Mouse (Mus musculus) kidney, adult 2 months (tissue): Measurements from ENCODE around the gene Sema3a. TPM values are rescaled to one million over a fixed set of nuclear protein-coding genes. Genes with fewer than 3 reads are reported as not detected.
A peak's percentile ranks its signal among the peaks of the same experiment; 100 is the strongest.

Experiments
- DNase-seq: peaks from one replicate; pipeline ENCODE4 v3.0.0; 2021
- H3K27ac ChIP-seq: fragments of 200-500 bp; 2 replicates; pipeline ENCODE4 v1.5.1; 2012; ENCODE audit warnings: low read depth, low read length, control low read depth, inconsistent platforms; ENCODE audit not compliant: insufficient read depth
- H3K27me3 ChIP-seq: fragments of 200-500 bp; replicated peaks from 2 replicates; pipeline ENCODE4 v1.6.1; 2012; ENCODE audit warnings: mild to moderate bottlenecking, moderate library complexity, low read length, inconsistent platforms; ENCODE audit not compliant: control insufficient read depth, insufficient read depth
- H3K36me3 ChIP-seq: fragments of 200-500 bp; 2 replicates; pipeline ENCODE4 v1.6.1; 2012; ENCODE audit warnings: mild to moderate bottlenecking, moderate library complexity, low read length, inconsistent platforms; ENCODE audit not compliant: control insufficient read depth, insufficient read depth
- H3K4me1 ChIP-seq: fragments of 200-500 bp; 2 replicates; pipeline ENCODE4 v1.6.1; 2011; ENCODE audit warnings: low read length; ENCODE audit not compliant: control insufficient read depth, insufficient read depth
- H3K4me3 ChIP-seq: fragments of 200-500 bp; 2 replicates; pipeline ENCODE4 v1.5.1; 2011; ENCODE audit warnings: mild to moderate bottlenecking, low read depth, low read length, control low read depth; ENCODE audit not compliant: insufficient read depth
- CTCF ChIP-seq: fragments of 200-500 bp; conservative IDR thresholded peaks from 2 replicates; pipeline ENCODE4 v1.5.1; 2011; ENCODE audit warnings: low read depth, mild to moderate bottlenecking, control low read depth, low read length, moderate library complexity, mixed read lengths; ENCODE audit not compliant: insufficient read depth, insufficient read length
- POLR2A ChIP-seq: fragments of 200-500 bp; IDR thresholded peaks from one replicate; pipeline ENCODE4 v1.6.1; 2011; ENCODE audit warnings: low read depth, low read length, control low read depth
- WGBS: fragments of 180-500 bp; shearing (Covaris S2); methylation state at CpG from one replicate; pipeline ENCODE4 v1.1.7; 2018; 5-methylcytosine and 5-hydroxymethylcytosine counted together
- polyA plus RNA-seq: library from polyadenylated mRNA; depleted of rRNA; stranded (reverse); fragments of >200 nt; gene quantifications from 2 replicates; pipeline ENCODE4 v1.2.3, GENCODE M21; 2012

Gene Sema3a
- polyA plus RNA-seq, 1 experiment: 0.61 TPM

- Histone ChIP-seq H3K4me3 (no peak overlapping the region), H3K36me3 (no peaks in the 10 kb centered on the region), H3K27me3 (no peaks in the 10 kb centered on the region), H3K27ac (no peak overlapping the region), H3K4me1 (no peaks in the 10 kb centered on the region)
- no peak for DNase-seq
- 79% methylated on average over 5 of the region's 5 CpGs for WGBS
- TF ChIP-seq POLR2A (no peak), CTCF (no peak)
These were observed 296.2 kb downstream of the Sema3a start for GRCm38 (mm10) chr5:13421276-13421925.

- H3K4me1 ChIP-seq: no peaks in the 10 kb centered on the region
- 47% methylated on average over 1 of the region's 1 CpGs for WGBS
- no peak for DNase-seq
- H3K27me3 ChIP-seq: no peaks in the 10 kb centered on the region
- H3K36me3 ChIP-seq: no peaks in the 10 kb centered on the region
- no peak overlapping the region for H3K4me3 ChIP-seq
- no peak for TF ChIP-seq CTCF
- no peak for TF ChIP-seq POLR2A
- no peak overlapping the region for H3K27ac ChIP-seq
These were observed 303.5 kb downstream of the Sema3a start for GRCm38 (mm10) chr5:13428702-13429101.

DNA sequence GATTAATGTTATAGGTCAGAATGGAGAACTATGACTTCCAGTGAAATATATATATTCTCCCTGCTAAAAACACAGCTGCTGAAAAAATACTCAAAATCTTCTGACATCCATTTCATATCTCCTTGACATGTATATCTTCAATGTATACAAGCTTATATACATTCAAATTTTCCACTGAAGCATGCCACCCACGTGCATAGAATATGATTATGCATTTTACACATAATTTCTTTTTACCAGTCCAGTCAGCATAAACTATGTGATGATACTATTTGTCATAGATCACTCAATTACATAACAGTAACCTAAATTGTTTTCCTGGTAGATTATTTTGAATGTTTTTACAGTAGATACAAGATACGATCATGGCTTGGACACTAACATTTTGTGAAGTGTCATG is 306.6 kb downstream of the Sema3a start:
- 85% methylated on average over 2 of the region's 2 CpGs for WGBS
- TF ChIP-seq CTCF (no peak), POLR2A (no peak)
- Histone ChIP-seq H3K4me3 (no peak overlapping the region), H3K36me3 (no peaks in the 10 kb centered on the region), H3K27me3 (no peaks in the 10 kb centered on the region), H3K4me1 (no peaks in the 10 kb centered on the region), H3K27ac (no peak overlapping the region)
- no peak for DNase-seq

DNA sequence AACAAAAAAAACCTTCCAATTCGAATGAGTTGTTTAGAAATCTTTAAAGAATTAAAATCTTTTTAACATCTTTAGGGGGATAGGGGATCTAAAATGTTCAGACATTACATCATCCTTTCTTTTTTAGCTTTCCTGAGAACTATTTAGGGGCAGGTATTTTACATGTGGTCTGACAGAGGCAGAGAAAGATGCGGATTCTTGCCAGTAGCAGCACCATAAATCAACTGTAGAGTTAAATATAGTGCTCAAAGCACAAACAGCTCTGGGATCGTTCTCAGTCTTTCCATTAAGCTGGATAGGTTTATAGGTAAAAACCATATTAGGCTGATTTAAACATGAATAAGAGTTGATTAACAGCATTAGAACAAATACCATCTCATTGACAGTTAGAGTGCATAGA is 307.4 kb downstream of the Sema3a start:
- WGBS: 36% methylated on average over 3 of the region's 3 CpGs
- no peak overlapping the region for H3K4me3 ChIP-seq
- no peaks in the 10 kb centered on the region for H3K27me3 ChIP-seq

GRCm38 (mm10) chr5:13433303-13433702 is 308.1 kb downstream of the Sema3a start:
- 61% methylated on average over 2 of the region's 2 CpGs for WGBS
- Histone ChIP-seq H3K27me3 (no peaks in the 10 kb centered on the region), H3K27ac (no peak overlapping the region), H3K4me3 (no peak overlapping the region), H3K36me3 (no peaks in the 10 kb centered on the region), H3K4me1 (no peaks in the 10 kb centered on the region)
- TF ChIP-seq POLR2A (no peak), CTCF (no peak)
- DNase-seq: no peak

More for the DNA sequence above, 307.4 kb downstream of the Sema3a start:
- H3K27ac ChIP-seq: no peak overlapping the region
- H3K36me3 ChIP-seq: no peaks in the 10 kb centered on the region
- no peaks in the 10 kb centered on the region for H3K4me1 ChIP-seq
- TF ChIP-seq CTCF: no peak
- TF ChIP-seq POLR2A: no peak
- DNase-seq: no peak

DNA sequence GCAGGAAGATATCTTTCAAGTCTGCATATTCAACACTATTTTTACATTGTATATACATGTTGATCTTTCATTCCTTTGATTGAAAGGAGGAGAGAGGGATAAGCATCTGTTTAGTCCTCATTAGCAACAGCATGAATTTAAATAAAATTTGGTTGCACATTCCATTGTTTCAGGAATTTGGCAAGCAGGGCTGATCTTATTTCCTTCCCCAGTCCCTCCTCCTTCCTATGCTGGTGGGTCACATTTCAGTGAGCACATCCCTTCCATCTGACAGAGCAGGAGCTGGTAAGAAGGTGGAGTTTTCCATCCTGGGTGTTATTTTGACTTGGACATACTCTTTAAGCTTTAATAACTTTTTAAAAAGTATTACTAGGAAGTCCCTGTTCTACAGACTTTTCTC is 315.9 kb downstream of the Sema3a start:
- no peaks in the 10 kb centered on the region for H3K27me3 ChIP-seq
- no peak for TF ChIP-seq POLR2A
- H3K4me3 ChIP-seq: no peak overlapping the region
- no peaks in the 10 kb centered on the region for H3K36me3 ChIP-seq
- no peaks in the 10 kb centered on the region for H3K4me1 ChIP-seq
- H3K27ac ChIP-seq: no peak overlapping the region
- DNase-seq: peak; percentile 28

GRCm38 (mm10) chr5:13460182-13461001 is 335.2 kb downstream of the Sema3a start:
- Histone ChIP-seq H3K4me1 (no peaks in the 10 kb centered on the region), H3K36me3 (no peaks in the 10 kb centered on the region), H3K27ac (no peak overlapping the region), H3K4me3 (no peak overlapping the region), H3K27me3 (no peaks in the 10 kb centered on the region)
- no peak for DNase-seq
- TF ChIP-seq CTCF: no peak
- TF ChIP-seq POLR2A: no peak
- 41% methylated on average over 1 of the region's 1 CpGs for WGBS
